Mouse (Mus musculus) MEL (cell line): Measurements from ENCODE around the gene Grm2. TPM values are rescaled to one million over a fixed set of nuclear protein-coding genes. Genes with fewer than 3 reads are reported as not detected.

Experiments
- DNase-seq: peaks from one replicate; pipeline ENCODE4 v3.0.0; 2011; ENCODE audit warnings: low read depth, low spot score
- H3K27ac ChIP-seq: 2 replicates; pipeline ENCODE4 v1.5.1; 2012; ENCODE audit warnings: low read depth, mild to moderate bottlenecking, control low read depth, low read length, moderate library complexity; ENCODE audit not compliant: control insufficient read depth
- H3K27me3 ChIP-seq, 2 experiments: fragments of 150-350 bp in 1 of 2; sonication (generic) in 1 of 2; 2 replicates each; pipeline ENCODE4 v1.6.1; 2012; ENCODE audit warnings: low read length in 2 of 2, mild to moderate bottlenecking in 2 of 2, improper control_type of control experiment in 1 of 2, moderate library complexity in 1 of 2; ENCODE audit not compliant: insufficient read depth in 2 of 2, control insufficient read depth in 1 of 2
- H3K36me3 ChIP-seq, 2 experiments: 2 replicates each; pipeline ENCODE4 v1.6.1; 2012 to 2014; ENCODE audit warnings: low read length in 2 of 2, improper control_type of control experiment in 1 of 2, inconsistent platforms in 1 of 2, mild to moderate bottlenecking in 1 of 2; ENCODE audit not compliant: insufficient read depth in 2 of 2, control insufficient read depth in 1 of 2
- H3K4me1 ChIP-seq, 2 experiments: fragments of 150-350 bp in 1 of 2; sonication (generic) in 1 of 2; 2 replicates each; pipeline ENCODE4 v1.6.1; 2012; ENCODE audit warnings: low read length in 2 of 2, improper control_type of control experiment in 1 of 2, mild to moderate bottlenecking in 1 of 2; ENCODE audit not compliant: insufficient read depth in 2 of 2, control insufficient read depth in 1 of 2
- H3K4me3 ChIP-seq, 2 experiments: fragments of 150-350 bp in 1 of 2; sonication (generic) in 1 of 2; 2 replicates each; pipeline ENCODE4 v1.5.1; 2012; ENCODE audit warnings: low read depth in 2 of 2, low read length in 2 of 2, mild to moderate bottlenecking in 2 of 2, moderate library complexity in 2 of 2, control low read depth in 1 of 2, improper control_type of control experiment in 1 of 2; ENCODE audit not compliant: control insufficient read depth in 1 of 2, insufficient read depth in 1 of 2
- H3K79me2 ChIP-seq: 2 replicates; pipeline ENCODE4 v1.6.1; 2012; ENCODE audit warnings: mild to moderate bottlenecking, low read length, moderate library complexity; ENCODE audit not compliant: control insufficient read depth, poor library complexity, insufficient read depth
- H3K9ac ChIP-seq: 2 replicates; pipeline ENCODE4 v1.6.1; 2012; ENCODE audit warnings: low read depth, mild to moderate bottlenecking, control low read depth, low read length, moderate library complexity; ENCODE audit not compliant: control insufficient read depth, poor library complexity, severe bottlenecking
- H3K9me3 ChIP-seq: fragments of 150-350 bp; sonication (generic); replicated peaks from 2 replicates; pipeline ENCODE4 v1.6.1; 2012; ENCODE audit warnings: mild to moderate bottlenecking, low read length, improper control_type of control experiment, moderate library complexity; ENCODE audit not compliant: insufficient read depth
- E2F4 ChIP-seq: IDR thresholded peaks from 2 replicates; pipeline ENCODE4 v1.6.1; 2011; ENCODE audit warnings: low read depth, low read length, improper control_type of control experiment, borderline replicate concordance
- ETS1 ChIP-seq: IDR thresholded peaks from 2 replicates; pipeline ENCODE4 v1.6.1; 2012; ENCODE audit warnings: low read depth, mild to moderate bottlenecking, inconsistent platforms, low read length, improper control_type of control experiment, moderate library complexity
- GATA1 ChIP-seq: IDR thresholded peaks from 2 replicates; pipeline ENCODE4 v1.6.1; 2011; ENCODE audit warnings: low read depth, low read length, improper control_type of control experiment
- JUND ChIP-seq: IDR thresholded peaks from 2 replicates; pipeline ENCODE4 v1.6.1; 2011; ENCODE audit warnings: low read depth, mild to moderate bottlenecking, improper control_type of control experiment, low read length
- MAFK ChIP-seq: IDR thresholded peaks from 2 replicates; pipeline ENCODE4 v1.6.1; 2011; ENCODE audit warnings: low read depth, mild to moderate bottlenecking, low read length, improper control_type of control experiment, borderline replicate concordance
- NELFE ChIP-seq: IDR thresholded peaks from 2 replicates; pipeline ENCODE4 v1.6.1; 2011; ENCODE audit warnings: low read depth, low read length, improper control_type of control experiment
- POLR2AphosphoS2 ChIP-seq: IDR thresholded peaks from 2 replicates; pipeline ENCODE4 v1.6.1; 2011; ENCODE audit warnings: low read length, improper control_type of control experiment
- POLR2AphosphoS5 ChIP-seq: IDR thresholded peaks from 2 replicates; pipeline ENCODE4 v1.6.1; 2012; ENCODE audit warnings: low read depth, borderline replicate concordance, mild to moderate bottlenecking, inconsistent platforms, low read length, moderate library complexity, mixed read lengths
- TAL1 ChIP-seq: IDR thresholded peaks from 2 replicates; pipeline ENCODE4 v1.6.1; 2012; ENCODE audit warnings: mild to moderate bottlenecking, inconsistent platforms, low read length, moderate library complexity, mixed read lengths
- UBTF ChIP-seq: IDR thresholded peaks from 2 replicates; pipeline ENCODE4 v1.6.1; 2012; ENCODE audit warnings: low read depth, mild to moderate bottlenecking, inconsistent platforms, low read length, improper control_type of control experiment, moderate library complexity, borderline replicate concordance; ENCODE audit not compliant: insufficient read depth
- USF1 ChIP-seq: IDR thresholded peaks from 2 replicates; pipeline ENCODE4 v1.6.1; 2014; ENCODE audit warnings: low read depth, mild to moderate bottlenecking, inconsistent platforms, low read length, improper control_type of control experiment, moderate library complexity
- USF2 ChIP-seq, 2 experiments: IDR thresholded peaks; 2 replicates each; pipeline ENCODE4 v1.6.1; 2011 to 2012; ENCODE audit warnings: improper control_type of control experiment in 2 of 2, low read length in 2 of 2, borderline replicate concordance in 1 of 2, inconsistent platforms in 1 of 2, low read depth in 1 of 2, mild to moderate bottlenecking in 1 of 2; ENCODE audit not compliant: insufficient read depth in 1 of 2
- ZKSCAN1 ChIP-seq: IDR thresholded peaks from 2 replicates; pipeline ENCODE4 v1.6.1; 2012; ENCODE audit warnings: low read depth, mild to moderate bottlenecking, inconsistent platforms, low read length, improper control_type of control experiment, moderate library complexity
- ZMIZ1 ChIP-seq: IDR thresholded peaks from 2 replicates; pipeline ENCODE4 v1.6.1; 2012; ENCODE audit warnings: low read depth, mild to moderate bottlenecking, inconsistent platforms, low read length, improper control_type of control experiment, moderate library complexity
- ZNF384 ChIP-seq: IDR thresholded peaks from 2 replicates; pipeline ENCODE4 v1.6.1; 2012; ENCODE audit warnings: low read depth, mild to moderate bottlenecking, inconsistent platforms, low read length, improper control_type of control experiment
- polyA plus RNA-seq, 2 experiments: library from polyadenylated mRNA; stranded (reverse) in 1 of 2; unstranded in 1 of 2; fragments of >175 nt in 1 of 2; fragments of >200 nt in 1 of 2; gene quantifications; 2 replicates each; pipeline versions ENCODE4 v1.2.1 to v1.2.4; 2012; ENCODE audit warnings: low replicate concordance in 2 of 2, low read depth in 1 of 2; ENCODE audit not compliant: insufficient read length in 2 of 2, insufficient read depth in 1 of 2, missing spikeins in 1 of 2
- total RNA-seq: library from RNA; depleted of rRNA; stranded (reverse); fragments of 300-350 nt; gene quantifications from 2 replicates; pipeline ENCODE4 v1.2.3, GENCODE M21; 2012; rRNA removed

Gene Grm2
- total RNA-seq (not detected in 2 replicates), polyA plus RNA-seq (not detected)

- H3K27me3 ChIP-seq, result no peaks in the 10 kb centered on the region
- H3K79me2 ChIP-seq, result no peaks in the 10 kb centered on the region
- H3K36me3 ChIP-seq, result no peaks in the 10 kb centered on the region
- no peaks in the 10 kb centered on the region for H3K9me3 ChIP-seq
- no peak within 1 kb of the TSS for H3K4me3 ChIP-seq
- H3K9ac ChIP-seq, result no peak within 1 kb of the TSS
- H3K27ac ChIP-seq, result no peak within 1 kb of the TSS
- peak; percentile 11 for DNase-seq
- no peaks in the 10 kb centered on the region for H3K4me1 ChIP-seq
- TF ChIP-seq USF2 (IDR thresholded peaks at IDR 0.05; ENCODE audit: borderline replicate concordance in 1 of 2, insufficient read depth in 1 of 2, low read depth in 1 of 2, low read length in 2 of 2), result no peak
- no peak for TF ChIP-seq ETS1
- no peak for TF ChIP-seq JUND
- TF ChIP-seq ZKSCAN1, result peak; percentile 96
These were observed at the start of gene Grm2 for GRCm38 (mm10) chr9:106655884-106656720. Grm2 (minus strand) TSS chr9:106656082.

GRCm38 (mm10) chr9:106692973-106693481, 37.1 kb upstream of the Grm2 start:
- no peak for DNase-seq
- H3K9me3 ChIP-seq, result no peaks in the 10 kb centered on the region
- TF ChIP-seq USF1 (no peak), TAL1 (no peak), POLR2AphosphoS5 (no peak), UBTF (no peak), POLR2AphosphoS2 (no peak), ZNF384 (no peak), ZMIZ1 (no peak), MAFK (no peak), GATA1 (no peak), NELFE (no peak), E2F4 (no peak)
- no peaks in the 10 kb centered on the region for H3K27me3 ChIP-seq
- peaks cover 0 to 6% of the 10 kb centered on the region in 2 experiments; a peak in 2 of 4 replicates for H3K36me3 ChIP-seq
- no peaks in the 10 kb centered on the region for H3K4me1 ChIP-seq
- H3K9ac ChIP-seq, result no peak overlapping the region
- H3K79me2 ChIP-seq, result no peaks in the 10 kb centered on the region
- no peak overlapping the region for H3K4me3 ChIP-seq
- H3K27ac ChIP-seq, result no peak overlapping the region
